Mouse (Mus musculus) thymus, postnatal 4 days (tissue): ENCODE measurements at regions not wholly inside any gene's neighbourhood (a gene's known extent, or its start where the extent isn't known, plus 50 kb on each side); places are given as distances from the start of the nearest gene placed in this dataset.
A peak's percentile ranks its signal among the peaks of the same experiment; 100 is the strongest.
"Not testable (repeated sequence)": the region's sequence is repeated elsewhere in the genome, so short reads cannot be mapped to it uniquely, and the experiment has no call there.

Source experiments
- DNase-seq: peaks from one replicate; pipeline ENCODE4 v3.0.0; 2021

DNA sequence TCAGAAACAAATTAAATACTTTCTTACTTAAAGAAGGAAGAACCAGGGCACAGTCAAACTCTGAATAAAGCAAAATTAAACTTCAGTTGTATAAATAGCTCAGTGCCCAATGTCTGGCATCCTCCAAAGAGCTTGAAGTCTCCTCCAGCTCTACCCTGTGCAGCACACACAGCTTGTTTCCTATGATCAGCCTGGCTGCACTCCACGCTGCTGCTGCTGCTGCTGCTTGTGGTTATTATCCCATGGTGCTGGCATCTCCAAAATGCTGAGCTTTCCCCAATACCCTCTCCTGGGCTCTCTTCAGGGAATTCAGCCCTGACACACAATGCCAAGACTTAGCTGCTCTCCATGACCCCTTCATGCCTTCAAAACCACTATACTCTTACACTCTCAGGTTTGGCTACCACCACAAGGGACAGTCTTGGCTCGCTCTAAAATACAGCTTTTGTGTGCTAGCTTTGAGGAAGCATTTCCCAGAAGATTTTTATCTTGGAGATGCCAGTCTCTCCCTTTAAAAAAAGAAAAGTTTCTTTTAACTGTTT is 121.0 kb downstream of the Rab10 start:
- DNase-seq, result not testable (repeated sequence)

DNA sequence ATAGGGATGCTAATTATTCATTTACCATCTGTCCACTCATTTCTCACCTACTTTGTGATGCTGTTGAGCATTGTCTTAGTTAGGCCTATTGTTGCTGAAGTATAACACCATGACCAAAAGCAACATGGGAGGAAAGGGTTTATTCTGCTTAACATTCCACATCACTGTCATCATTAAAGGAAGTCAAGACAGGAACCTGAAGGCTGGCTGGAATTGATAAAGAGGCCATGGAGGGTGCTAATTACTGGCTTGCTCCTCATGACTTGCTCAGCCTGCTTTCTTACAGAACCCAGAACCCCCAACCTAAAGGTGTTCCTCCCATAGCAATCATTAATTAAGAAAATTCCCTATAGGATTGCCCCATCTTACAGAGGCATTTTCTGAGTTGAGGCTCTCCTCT is 121.6 kb downstream of the Rab10 start:
- no peak for DNase-seq

- no peak for DNase-seq
These were observed 136.4 kb downstream of the Rab10 start for GRCm38 (mm10) chr12:3173325-3173724.

- DNase-seq, result not testable (repeated sequence)
These were observed 140.0 kb downstream of the Rab10 start for GRCm38 (mm10) chr12:3169705-3170287.

- DNase-seq, result not testable (repeated sequence)
These were observed 148.1 kb downstream of the Rab10 start for GRCm38 (mm10) chr12:3161666-3162065.

DNA sequence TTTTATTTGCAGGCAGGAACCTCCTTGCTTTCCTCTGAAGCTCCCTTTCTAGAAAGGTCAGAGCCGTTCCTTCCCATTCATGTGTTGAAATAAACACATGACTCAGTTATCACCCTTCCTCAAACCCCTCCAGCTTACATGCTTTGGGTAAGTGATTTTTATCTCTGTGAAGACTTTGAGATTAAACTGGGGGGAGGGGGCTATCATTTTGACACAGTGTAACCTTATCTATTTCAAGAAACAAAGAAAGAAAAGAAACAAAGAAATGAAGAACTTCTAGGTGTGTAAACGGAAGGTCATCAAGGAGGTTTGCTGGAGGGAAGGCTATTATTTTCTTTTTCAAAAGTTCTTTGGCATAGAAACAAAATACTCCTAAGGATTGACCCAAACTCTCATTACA is 151.0 kb downstream of the Rab10 start:
- not testable (repeated sequence) for DNase-seq

DNA sequence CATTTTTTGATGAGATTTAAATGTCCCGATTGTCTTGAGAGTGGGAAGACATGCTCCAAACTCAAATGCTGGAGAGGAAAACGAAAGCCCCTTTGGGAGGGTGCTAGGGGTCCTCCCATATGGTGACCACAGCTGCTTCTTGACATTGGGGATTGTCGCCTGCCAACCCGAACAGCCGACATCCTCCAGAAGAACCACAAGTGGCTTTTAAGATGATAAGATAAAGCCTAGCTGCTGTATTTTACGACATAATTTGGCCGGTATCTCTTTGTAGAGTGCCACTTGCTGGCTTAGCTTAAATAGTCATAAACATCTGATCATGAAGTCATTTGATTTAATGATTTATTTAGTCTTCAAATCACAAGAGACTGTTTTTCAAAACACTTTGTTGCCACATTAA is 156.1 kb downstream of the Rab10 start:
- not testable (repeated sequence) for DNase-seq

GRCm38 (mm10) chr12:3132553-3132952 is 177.2 kb downstream of the Rab10 start:
- DNase-seq, result not testable (repeated sequence)

DNA sequence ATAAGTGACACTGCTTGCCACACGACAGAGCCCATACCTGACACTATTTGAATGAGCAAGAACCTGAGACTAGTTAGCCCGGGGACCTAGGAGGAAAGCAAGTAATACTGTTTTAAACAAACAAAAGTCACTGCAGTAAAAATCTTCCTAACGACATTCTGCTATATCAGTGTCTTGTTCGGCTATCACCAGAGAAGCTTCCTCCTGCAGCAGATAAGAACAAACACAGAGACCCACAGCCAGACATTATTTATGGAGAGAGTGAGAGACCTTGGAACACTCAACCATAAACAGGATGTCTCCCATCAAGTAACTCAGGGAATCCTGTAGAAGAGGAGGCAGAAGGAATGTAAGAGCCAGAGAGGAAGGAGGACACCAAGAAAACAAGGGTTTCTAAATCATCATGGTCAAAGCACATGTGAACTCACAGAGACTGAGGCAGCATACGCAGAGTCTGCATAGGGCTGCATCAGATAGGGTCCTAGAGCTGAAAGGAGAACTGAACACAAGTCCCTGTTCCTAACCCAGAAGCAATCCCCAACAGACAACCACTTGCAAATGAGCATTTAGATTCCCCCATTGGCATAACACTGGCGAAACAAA is 178.5 kb downstream of the Rab10 start:
- not testable (repeated sequence) for DNase-seq

DNA sequence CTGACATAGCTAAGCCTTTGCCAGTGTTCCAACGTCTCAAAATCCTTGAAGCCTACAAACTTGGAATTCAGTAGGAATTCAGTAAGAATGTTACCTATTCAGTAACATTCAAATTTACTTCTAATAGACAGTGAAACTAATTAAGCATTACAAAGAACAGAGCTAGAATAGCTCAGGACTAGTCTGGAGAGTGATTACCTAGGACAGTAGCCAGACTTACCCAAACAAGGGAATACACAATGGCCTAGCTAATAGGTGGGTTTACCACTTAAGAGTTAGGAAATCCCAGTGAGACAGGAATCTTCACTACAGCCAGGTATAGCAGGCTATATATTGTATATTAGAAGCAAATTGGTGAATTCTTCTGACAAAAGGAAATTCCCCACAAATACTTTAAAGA is 182.4 kb downstream of the Rab10 start:
- DNase-seq, result not testable (repeated sequence)

DNA sequence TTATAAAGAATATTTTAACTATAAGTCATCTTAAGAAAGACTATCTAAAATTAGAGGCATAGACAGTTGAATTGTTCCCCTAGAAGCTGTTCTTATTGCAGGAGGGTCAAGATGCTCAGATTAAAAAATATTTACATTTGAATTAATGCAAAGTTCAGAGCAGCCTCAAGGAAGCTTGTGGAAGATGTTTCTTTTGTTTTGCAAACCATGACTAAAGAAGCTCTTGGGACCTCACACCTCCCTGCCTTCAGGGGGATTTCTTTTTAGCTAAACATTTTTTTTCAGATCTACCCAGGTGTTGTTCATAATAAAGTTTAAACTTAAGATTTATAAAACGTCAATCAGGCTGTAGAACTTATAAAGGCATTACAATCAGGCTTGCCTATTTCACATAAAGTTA is 185.7 kb downstream of the Rab10 start:
- no peak for DNase-seq

GRCm38 (mm10) chr12:3110589-3110988 is 199.2 kb downstream of the Rab10 start:
- DNase-seq, result not testable (repeated sequence)

DNA sequence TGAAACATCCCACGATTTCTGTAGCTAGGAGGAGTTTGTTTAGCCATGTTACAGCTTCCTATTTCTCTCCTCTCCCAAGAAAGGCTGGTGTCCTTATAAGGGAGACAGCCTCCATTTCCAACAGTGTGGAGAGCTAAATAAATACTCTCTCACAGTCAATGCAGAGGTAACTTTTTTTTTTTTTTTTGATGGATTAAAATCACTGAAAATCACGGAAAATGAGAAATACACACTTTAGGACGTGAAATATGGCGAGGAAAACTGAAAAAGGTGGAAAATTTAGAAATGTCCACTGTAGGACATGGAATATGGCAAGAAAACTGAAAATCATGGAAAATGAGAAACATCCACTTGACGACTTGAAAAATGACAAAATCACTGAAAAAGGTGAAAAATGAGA is 200.1 kb downstream of the Rab10 start:
- not testable (repeated sequence) for DNase-seq

GRCm38 (mm10) chr12:3101963-3102362 is 207.8 kb downstream of the Rab10 start:
- not testable (repeated sequence) for DNase-seq

DNA sequence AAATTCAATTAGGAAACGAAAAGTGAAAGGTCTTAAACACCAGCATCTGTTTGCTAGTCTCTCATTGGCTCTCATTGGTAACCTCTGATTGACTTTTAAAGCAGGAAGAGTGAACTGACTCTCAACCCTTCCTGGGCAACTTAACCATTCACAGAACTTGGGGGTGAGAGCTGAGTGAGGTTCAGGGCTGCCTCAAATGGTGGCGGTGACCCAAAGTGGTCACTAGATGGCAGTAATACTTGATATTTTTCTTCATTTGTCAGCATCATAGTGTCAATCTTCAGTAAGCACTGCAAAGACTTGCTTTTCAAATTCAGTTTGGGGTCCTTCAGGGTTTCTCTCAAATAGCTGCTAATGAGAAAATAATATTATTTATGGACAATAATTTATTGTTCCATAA is 211.6 kb downstream of the Rab10 start:
- DNase-seq, result peak; percentile 57

GRCm38 (mm10) chr12:3094509-3094908 is 215.3 kb downstream of the Rab10 start:
- DNase-seq, result no peak

GRCm38 (mm10) chr12:3092974-3093373 is 216.8 kb downstream of the Rab10 start:
- DNase-seq, result not testable (repeated sequence)

GRCm38 (mm10) chr12:3049546-3049945 is 260.2 kb downstream of the Rab10 start:
- not testable (repeated sequence) for DNase-seq

DNA sequence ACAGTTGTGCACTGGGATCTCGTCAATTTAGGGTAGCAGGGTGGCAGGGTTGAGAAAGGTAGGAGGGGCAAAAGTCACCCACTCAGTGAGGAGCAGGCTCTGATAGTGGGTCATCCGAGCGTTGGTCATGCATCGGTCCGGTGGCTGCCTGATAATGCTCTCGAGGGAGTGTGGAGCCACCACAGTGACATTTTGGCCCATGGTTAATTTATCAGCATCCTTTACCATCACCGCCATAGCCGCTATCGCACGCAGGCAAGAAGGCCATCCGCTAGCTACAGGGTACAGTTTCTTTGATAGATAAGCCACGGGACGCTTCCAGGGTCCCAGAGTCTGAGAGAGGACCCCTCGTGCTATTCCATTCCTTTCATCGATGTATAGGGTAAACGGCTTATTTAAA is 291.3 kb downstream of the Rab10 start:
- DNase-seq, result not testable (repeated sequence)

- DNase-seq, result not testable (repeated sequence)
These were observed 293.0 kb downstream of the Rab10 start for GRCm38 (mm10) chr12:3016777-3017176.
